Mouse (Mus musculus) liver, embryonic 14.5 days (tissue): ENCODE results near the gene Mon2. TPM values are rescaled to one million over a fixed set of nuclear protein-coding genes. Genes with fewer than 3 reads are reported as not detected.
A peak's percentile ranks its signal among the peaks of the same experiment; 100 is the strongest.

ENCODE experiments used
- ATAC-seq: fragments of 200-750 bp; cut with Nextera tagmentation; 2 replicates; pipeline ENCODE4 v1.8.0; 2017; ENCODE audit warnings: moderate number of reproducible peaks, mild to moderate bottlenecking, moderate library complexity; ENCODE audit not compliant: insufficient read depth
- DNase-seq, 3 experiments: peaks; one replicate each; pipeline ENCODE4 v3.0.0-alpha.2; 2012 to 2013; ENCODE audit warnings: low read depth in 3 of 3, low spot score in 3 of 3
- H3K27ac ChIP-seq: fragments of 300-500 bp; sonication (generic); 2 replicates; pipeline ENCODE4 v1.5.1; 2014; ENCODE audit warnings: moderate library complexity, mild to moderate bottlenecking, control low read depth, inconsistent platforms
- H3K27me3 ChIP-seq: fragments of 300-500 bp; sonication (generic); 2 replicates; pipeline ENCODE4 v1.6.1; 2014; ENCODE audit warnings: mild to moderate bottlenecking, low read length, moderate library complexity; ENCODE audit not compliant: control insufficient read depth, insufficient read depth
- H3K36me3 ChIP-seq: fragments of 300-500 bp; sonication (generic); replicated peaks from 2 replicates; pipeline ENCODE4 v1.6.1; 2014; ENCODE audit warnings: low read depth; ENCODE audit not compliant: control insufficient read depth, insufficient read depth
- H3K4me1 ChIP-seq, 2 experiments: fragments of 200-500 bp in 1 of 2; fragments of 300-500 bp in 1 of 2; sonication (generic) in 1 of 2; replicated peaks; 2 replicates each; pipeline ENCODE4 v1.6.1; 2012 to 2014; ENCODE audit warnings: antibody characterized with exemption in 1 of 2, inconsistent platforms in 1 of 2, low read length in 1 of 2; ENCODE audit not compliant: control insufficient read depth in 2 of 2, insufficient read depth in 2 of 2
- H3K4me2 ChIP-seq: fragments of 300-500 bp; sonication (generic); 2 replicates; pipeline ENCODE4 v1.6.1; 2014; ENCODE audit warnings: low read depth, mild to moderate bottlenecking, control low read depth, moderate library complexity
- H3K4me3 ChIP-seq, 2 experiments: fragments of 200-500 bp in 1 of 2; fragments of 300-500 bp in 1 of 2; sonication (generic) in 1 of 2; 2 replicates each; pipeline ENCODE4 v1.5.1; 2012 to 2014; ENCODE audit warnings: low read depth in 2 of 2, low read length in 2 of 2, mild to moderate bottlenecking in 2 of 2, control low read depth in 1 of 2, inconsistent platforms in 1 of 2, moderate library complexity in 1 of 2; ENCODE audit not compliant: insufficient read depth in 1 of 2
- H3K9ac ChIP-seq: fragments of 300-500 bp; sonication (generic); replicated peaks from 2 replicates; pipeline ENCODE4 v1.6.1; 2014; ENCODE audit warnings: mild to moderate bottlenecking, control low read depth, moderate library complexity
- H3K9me3 ChIP-seq: fragments of 300-500 bp; sonication (generic); 2 replicates; pipeline ENCODE4 v1.6.1; 2016; ENCODE audit warnings: low read length, mixed read lengths; ENCODE audit not compliant: control insufficient read depth
- CTCF ChIP-seq: IDR thresholded peaks from 2 replicates; pipeline ENCODE4 v1.5.1; 2016; ENCODE audit warnings: antibody characterized with exemption, low read depth, control low read depth
- EP300 ChIP-seq: IDR thresholded peaks from 2 replicates; pipeline ENCODE4 v1.6.1; 2016; ENCODE audit warnings: antibody characterized with exemption, low read depth
- WGBS: fragments of 180-500 bp; shearing (Covaris S2); extraction: QIAGEN DNeasy Blood & Tissue Kit; methylation state at CpG from one replicate; pipeline ENCODE4 v1.1.7; 2014; ENCODE audit not compliant: insufficient replicate concordance; 5-methylcytosine and 5-hydroxymethylcytosine counted together
- polyA plus RNA-seq, 2 experiments: library from polyadenylated mRNA; depleted of rRNA in 1 of 2; stranded (reverse) in 1 of 2; unstranded in 1 of 2; fragments of >200 nt; fragmentation: Nextera tagmentation in 1 of 2; extraction: Ambion mirVana in 1 of 2; gene quantifications; 2 replicates each; pipeline versions ENCODE4 v1.2.1 to v1.2.3; 2012 to 2014

Mon2 gene
- polyA plus RNA-seq, 2 experiments: 9.8 to 12.6 TPM

DNA sequence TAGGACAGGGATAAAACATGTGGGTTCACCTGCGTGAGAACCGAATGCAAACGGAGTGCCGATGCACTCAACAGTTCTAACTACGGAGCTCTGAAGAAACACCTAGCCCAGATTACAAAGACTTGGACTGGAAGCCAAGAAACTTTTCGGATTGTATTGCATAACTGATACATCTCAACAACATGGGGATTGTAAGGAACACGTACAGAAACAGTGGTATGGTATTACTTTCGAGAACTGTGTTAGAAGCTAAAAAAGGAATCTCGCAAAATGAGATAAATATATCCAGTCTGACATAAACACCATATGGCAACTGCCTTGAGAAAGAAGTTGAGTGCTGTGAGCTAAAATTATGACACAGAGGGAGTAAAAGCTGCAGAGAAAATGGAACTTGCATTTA is 86.4 kb downstream of the Mon2 start:
- WGBS: 83% methylated on average over 9 of the region's 9 CpGs
- no peak for DNase-seq
- TF ChIP-seq CTCF (no peak), EP300 (no peak)

GRCm38 (mm10) chr10:122988372-122988771 is 87.9 kb downstream of the Mon2 start:
- H3K27me3 ChIP-seq: no peaks in the 10 kb centered on the region
- WGBS: 66% methylated on average over 7 of the region's 7 CpGs
- H3K4me2 ChIP-seq: peak overlapping the region; percentile 93
- no peak overlapping the region for H3K4me3 ChIP-seq
- no peak overlapping the region for H3K27ac ChIP-seq
- ATAC-seq (no peak), DNase-seq (no peak)
- no peaks in the 10 kb centered on the region for H3K36me3 ChIP-seq
- H3K9me3 ChIP-seq: no peaks in the 10 kb centered on the region
- no peak for TF ChIP-seq EP300
- no peak for TF ChIP-seq CTCF
- peaks cover 19% of the 10 kb centered on the region in 2 experiments for H3K4me1 ChIP-seq
- H3K9ac ChIP-seq: peak overlapping the region; percentile 5; the same call in 1 of the 2 replicates

More for the DNA sequence above, 86.4 kb downstream of the Mon2 start:
- Histone ChIP-seq H3K27ac (no peak overlapping the region), H3K9ac (no peak overlapping the region), H3K27me3 (no peaks in the 10 kb centered on the region), H3K4me2 (no peak overlapping the region), H3K36me3 (peaks cover 6% of the 10 kb centered on the region; the same call in 1 of the 2 replicates), H3K9me3 (no peaks in the 10 kb centered on the region), H3K4me3 (no peak overlapping the region), H3K4me1 (peaks cover 8 to 10% of the 10 kb centered on the region in 2 experiments; a peak in 3 of 4 replicates)
- ATAC-seq: no peak

DNA sequence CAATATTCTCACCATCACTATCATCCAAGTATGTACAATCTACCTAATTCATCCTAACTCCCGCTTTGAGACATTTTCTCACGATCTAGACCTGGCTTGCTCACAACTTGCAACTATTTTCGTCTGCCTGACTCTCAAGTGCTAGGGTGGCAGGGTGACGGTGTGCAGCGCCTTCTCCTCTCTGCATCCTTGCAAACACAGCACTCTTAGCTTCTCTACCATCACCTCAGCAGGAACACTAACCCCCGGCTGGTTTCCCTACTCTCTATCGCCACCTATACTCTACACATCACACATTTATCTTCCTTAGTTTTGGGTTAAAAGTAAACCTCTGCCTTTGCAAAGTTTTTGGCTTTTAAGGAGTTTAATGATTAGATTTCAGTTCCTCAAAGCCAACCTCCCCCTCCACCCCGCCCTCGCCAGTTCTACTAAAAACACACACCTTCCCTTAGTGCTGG is 88.6 kb downstream of the Mon2 start:
- Histone ChIP-seq H3K27me3 (no peaks in the 10 kb centered on the region), H3K4me1 (peaks cover 20 to 25% of the 10 kb centered on the region in 2 experiments), H3K36me3 (no peaks in the 10 kb centered on the region), H3K9me3 (no peaks in the 10 kb centered on the region), H3K27ac (no peak overlapping the region), H3K4me3 (no peak overlapping the region), H3K4me2 (peak overlapping the region; percentile 93), H3K9ac (no peak overlapping the region; the same call in 1 of the 2 replicates)
- 16% methylated on average over 9 of the region's 9 CpGs for WGBS
- TF ChIP-seq CTCF (peak; percentile 74), EP300 (no peak)
- no peak for ATAC-seq
- no peak for DNase-seq

GRCm38 (mm10) chr10:122986320-122987225 is 89.7 kb downstream of the Mon2 start:
- 7% methylated on average over 54 of the region's 54 CpGs for WGBS
- peak overlapping the region; percentile 66 to 94 for H3K4me3 ChIP-seq
- peak; percentile 67 to 69 (median 69) for DNase-seq
- no peaks in the 10 kb centered on the region for H3K27me3 ChIP-seq
- no peaks in the 10 kb centered on the region for H3K36me3 ChIP-seq
- peak overlapping the region; percentile 93 for H3K4me2 ChIP-seq
- H3K9ac ChIP-seq: peak overlapping the region; percentile 95
- ATAC-seq: peak; percentile 84
- peaks cover 20 to 25% of the 10 kb centered on the region in 2 experiments for H3K4me1 ChIP-seq
- H3K27ac ChIP-seq: peak overlapping the region; percentile 79
- TF ChIP-seq CTCF: no peak
- no peak for TF ChIP-seq EP300
- no peaks in the 10 kb centered on the region for H3K9me3 ChIP-seq
